Mouse (Mus musculus) heart, postnatal 4 days (tissue): Measurements from ENCODE around the gene Olfr1122. TPM values are rescaled to one million over a fixed set of nuclear protein-coding genes. Genes with fewer than 3 reads are reported as not detected.
"Not testable (repeated sequence)": the region's sequence is repeated elsewhere in the genome, so short reads cannot be mapped to it uniquely, and the experiment has no call there.

Source experiments
- DNase-seq: peaks from one replicate; pipeline ENCODE4 v3.0.0; 2021
- total RNA-seq, 2 experiments: library from RNA; stranded (reverse); gene quantifications; 2 replicates each; pipeline ENCODE4 v1.2.3; 2021

Olfr1122 gene
- under 1 TPM in 1 of 2 experiments, not detected in 1; 0.05 TPM for total RNA-seq

DNA sequence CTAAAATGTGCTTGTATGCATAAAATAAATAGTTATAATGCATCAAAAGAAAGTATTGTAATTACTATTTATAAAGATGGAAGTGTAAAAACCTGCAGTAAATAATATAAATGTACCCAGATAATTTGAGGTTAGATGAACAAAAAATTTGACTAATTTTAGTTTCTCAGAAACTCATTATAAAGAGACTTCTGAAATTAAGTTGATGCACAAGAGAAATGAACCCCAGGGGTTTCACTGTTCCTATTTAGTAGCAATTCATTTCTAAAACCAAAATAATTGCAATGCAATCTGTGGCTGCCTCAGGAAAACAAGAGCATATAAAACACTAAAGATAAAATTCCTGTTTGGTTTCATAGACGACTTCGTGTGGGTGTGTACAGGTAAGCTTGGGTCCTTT, at the start of gene Olfr1122:
Olfr1122 (plus strand) TSS at position 301 of the 400 bp plus-strand sequence.
- DNase-seq: no peak

DNA sequence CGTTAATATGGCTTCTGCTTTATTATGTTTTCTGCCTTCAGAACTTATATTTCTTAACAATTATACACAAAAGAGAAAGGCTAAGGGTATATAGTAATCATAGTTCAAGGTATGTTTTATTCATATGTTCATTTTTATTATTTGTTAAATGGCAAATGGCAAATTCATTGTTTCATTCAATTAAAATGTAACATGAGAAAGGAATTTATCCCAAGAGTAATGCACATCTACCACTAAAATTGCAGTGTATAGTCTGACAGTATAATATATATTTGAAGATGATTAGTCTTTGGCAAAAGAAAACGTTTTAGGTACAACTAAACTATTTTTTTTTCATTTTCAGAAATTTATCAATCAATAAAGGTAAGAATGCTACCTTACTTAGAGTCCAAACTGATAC, 31.1 kb upstream of the Olfr1122 start, which contains the start of gene Olfr1120:
Olfr1120 (plus strand) TSS at position 301 of the 400 bp plus-strand sequence.
- no peak for DNase-seq

DNA sequence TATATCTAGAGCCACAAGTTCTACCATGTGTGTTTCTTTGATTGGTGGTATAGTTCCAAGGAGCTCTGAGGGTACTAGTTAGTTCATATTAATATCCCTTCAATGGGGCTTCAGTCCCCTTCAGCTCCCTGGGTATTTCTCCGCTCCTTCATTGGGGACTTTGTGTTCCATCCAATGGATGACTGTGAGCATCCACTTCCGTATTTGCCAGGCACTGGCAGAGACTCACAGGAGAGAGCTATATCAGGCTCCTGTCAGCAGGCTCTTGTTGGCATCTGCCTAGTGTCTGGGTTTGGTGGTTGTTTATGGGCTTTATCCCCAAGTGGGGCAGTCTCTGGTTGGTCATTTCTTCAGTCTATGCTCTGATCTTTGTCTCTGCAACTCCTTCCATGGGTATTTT, 25.5 kb upstream of the Olfr1122 start:
- not testable (repeated sequence) for DNase-seq

DNA sequence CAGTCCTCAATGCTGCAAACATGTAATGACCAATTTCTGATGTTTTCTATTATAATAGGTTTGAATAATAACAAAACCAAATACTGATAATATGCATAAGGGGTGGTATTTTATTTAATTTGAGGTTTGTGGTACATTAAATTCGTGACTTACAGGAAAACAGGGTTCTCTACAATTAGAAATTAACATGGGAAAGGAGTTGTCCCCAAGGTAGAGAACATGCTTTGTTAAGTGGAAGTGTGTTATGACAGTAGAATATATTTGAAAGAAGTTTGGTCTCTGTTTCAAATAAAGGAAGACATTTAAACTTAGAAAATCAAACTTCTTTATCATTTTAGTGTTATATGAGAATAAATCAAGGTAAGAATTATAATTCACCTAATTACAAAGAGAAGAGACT, 16.1 kb upstream of the Olfr1122 start, which contains the start of gene Olfr1121:
Olfr1121 (plus strand) TSS at position 301 of the 400 bp plus-strand sequence.
- no peak for DNase-seq

DNA sequence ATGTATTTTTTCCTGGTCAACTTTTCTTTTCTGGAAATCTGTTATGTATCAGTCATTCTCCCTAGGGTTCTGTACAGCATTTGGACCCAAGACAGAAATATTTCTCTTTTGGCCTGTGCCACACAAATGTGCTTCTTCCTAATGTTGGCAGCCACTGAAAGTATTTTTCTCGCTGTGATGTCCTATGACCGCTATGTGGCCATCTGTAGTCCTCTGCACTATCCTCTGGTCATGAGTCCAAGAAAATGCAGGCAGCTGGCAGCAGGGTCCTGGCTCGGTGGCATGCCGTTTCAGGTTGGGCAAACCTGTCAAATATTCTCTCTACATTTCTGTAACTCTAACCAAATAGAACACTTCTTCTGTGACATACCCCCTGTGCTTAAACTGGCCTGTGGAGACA, 13.9 kb upstream of the Olfr1122 start:
- no peak for DNase-seq

DNA sequence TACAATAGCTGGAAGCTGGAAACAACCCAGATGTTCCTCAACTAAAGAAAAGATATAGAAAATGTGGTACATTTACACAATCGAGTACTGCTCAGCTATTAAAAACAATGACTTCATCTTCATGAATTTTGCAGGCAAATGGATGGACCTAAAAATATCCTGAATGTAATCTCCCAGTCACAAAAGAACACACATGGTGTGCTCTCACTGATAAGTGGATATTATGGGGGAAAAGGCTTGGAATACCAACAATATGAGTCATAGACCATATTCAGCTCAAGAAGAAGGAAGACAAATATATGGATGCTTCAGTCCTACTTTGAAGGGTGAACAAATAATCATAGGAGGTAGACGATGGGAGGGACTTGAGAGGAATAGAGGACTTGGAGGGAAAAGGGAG, 1.7 kb upstream of the Olfr1122 start:
- no peak for DNase-seq

DNA sequence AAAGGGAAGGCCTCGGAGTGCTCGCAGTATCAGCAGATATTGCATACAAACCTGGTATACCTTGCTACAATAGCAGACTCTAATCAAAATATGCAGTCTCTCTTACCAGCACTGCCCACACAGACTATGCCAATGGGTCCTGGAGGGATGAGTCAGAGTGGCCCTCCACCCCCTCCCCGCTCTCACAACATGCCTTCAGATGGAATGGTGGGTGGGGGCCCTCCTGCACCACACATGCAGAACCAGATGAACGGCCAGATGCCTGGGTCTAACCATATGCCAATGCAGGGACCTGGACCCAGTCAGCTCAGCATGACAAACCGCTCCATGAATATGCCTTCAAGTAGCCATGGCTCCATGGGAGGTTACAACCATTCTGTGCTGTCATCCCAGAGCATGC, 8.0 kb downstream of the Olfr1122 start:
- DNase-seq: not testable (repeated sequence)

DNA sequence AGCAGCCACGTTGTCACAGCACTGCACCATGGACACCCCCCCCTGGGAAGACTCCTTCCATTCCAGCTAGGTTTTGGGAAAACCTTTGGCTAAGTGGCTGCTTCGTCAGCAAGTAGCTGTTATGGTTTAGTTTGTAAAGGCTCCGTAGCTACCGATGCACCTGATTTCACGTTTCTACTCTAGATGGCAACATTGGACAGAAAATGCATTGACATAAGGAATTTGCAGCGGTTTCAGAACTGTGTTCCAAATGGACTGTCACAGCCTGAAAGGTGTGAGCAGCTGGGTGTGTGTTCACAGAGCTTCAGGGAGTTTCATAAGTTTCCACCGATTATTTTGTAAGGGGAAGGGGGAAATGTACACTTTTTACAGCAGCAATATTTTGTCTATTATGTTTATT, 9.0 kb downstream of the Olfr1122 start:
- not testable (repeated sequence) for DNase-seq

DNA sequence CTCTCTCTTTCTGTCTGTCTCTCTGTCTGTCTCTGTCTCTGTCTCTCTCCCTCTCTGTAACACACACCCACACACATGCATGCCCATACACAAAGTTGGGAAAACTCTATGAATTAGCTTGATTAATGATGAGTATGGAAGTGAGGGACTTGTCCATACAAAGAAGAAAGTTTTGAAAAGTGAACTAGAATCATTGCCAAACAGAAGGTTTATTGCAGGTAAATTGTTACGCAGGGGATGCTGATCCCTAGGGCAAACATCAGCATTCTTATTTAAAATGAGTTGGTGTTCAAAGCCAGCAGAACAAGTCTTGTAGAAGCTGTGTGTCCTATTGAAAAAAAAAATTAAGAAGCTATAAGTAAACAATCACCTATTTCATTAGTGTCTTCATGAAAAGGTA, 30.7 kb downstream of the Olfr1122 start, which contains the start of gene Olfr1123:
Olfr1123 (plus strand) TSS at position 301 of the 400 bp plus-strand sequence.
- no peak for DNase-seq

DNA sequence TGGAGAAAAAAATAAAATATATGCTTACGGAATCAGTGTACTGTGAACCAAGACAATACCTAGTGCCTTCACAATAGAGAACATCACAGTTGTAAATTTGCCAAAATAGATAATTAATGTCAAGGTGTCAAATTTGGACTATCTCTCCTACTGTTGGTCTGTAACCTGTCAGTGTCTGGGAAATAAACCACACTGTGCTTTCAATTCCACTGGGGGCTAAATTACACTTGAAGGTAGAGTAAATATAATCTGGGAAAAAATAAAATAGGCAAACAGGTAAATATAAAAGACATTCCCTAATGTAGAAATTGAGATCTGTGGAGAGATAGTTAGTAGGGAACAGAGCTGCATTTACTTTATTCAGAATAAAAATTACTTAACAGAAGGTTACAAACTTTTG, 44.3 kb downstream of the Olfr1122 start, which contains the start of gene Olfr1124:
Olfr1124 (plus strand) TSS at position 301 of the 400 bp plus-strand sequence.
- no peak for DNase-seq

DNA sequence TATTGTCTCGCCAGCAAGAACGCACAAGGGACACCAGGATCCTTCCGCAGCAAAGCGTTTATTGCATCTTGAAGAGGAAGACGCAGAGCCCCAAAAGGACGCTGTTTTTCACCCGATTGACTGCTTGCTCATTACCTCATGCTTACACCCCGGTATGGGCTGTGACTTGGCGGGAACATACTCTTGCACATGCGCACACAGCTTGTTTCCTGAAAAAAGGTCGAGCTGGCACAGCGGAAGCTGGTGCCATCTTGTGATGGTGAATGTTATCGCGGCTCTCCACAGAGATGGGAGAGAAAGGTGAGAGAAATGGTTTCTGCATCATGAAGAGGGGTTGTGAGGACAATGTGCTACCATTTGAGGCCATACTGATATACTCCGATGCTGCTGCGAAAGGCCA, 52.1 kb downstream of the Olfr1122 start:
- no peak for DNase-seq

Other genes with a start within 250 kb of the Olfr1122 start
- not detected for gene Olfr1110, start 245.5 kb upstream of the Olfr1122 start, total RNA-seq
- gene Olfr1111, start 233.2 kb upstream of the Olfr1122 start, total RNA-seq: not detected
- gene Olfr1112, start 198.1 kb upstream of the Olfr1122 start, total RNA-seq: not detected
- not detected for gene Olfr1113, start 176.9 kb upstream of the Olfr1122 start, total RNA-seq
- not detected for gene Olfr1115, start 137.8 kb upstream of the Olfr1122 start, total RNA-seq
- gene Olfr1116, start 118.3 kb upstream of the Olfr1122 start, total RNA-seq: not detected
- gene Olfr1118, start 78.3 kb upstream of the Olfr1122 start, total RNA-seq: not detected
- not detected for gene Olfr1120, start 31.0 kb upstream of the Olfr1122 start, total RNA-seq
- not detected for gene Olfr1121, start 16.0 kb upstream of the Olfr1122 start, total RNA-seq
- gene Olfr1123, start 30.8 kb downstream of the Olfr1122 start, total RNA-seq: not detected
- gene Olfr1124, start 44.4 kb downstream of the Olfr1122 start, total RNA-seq: not detected
- gene Olfr1126, start 68.1 kb downstream of the Olfr1122 start, total RNA-seq: not detected
- gene Pramel7, start 111.2 kb downstream of the Olfr1122 start, total RNA-seq: not detected
- not detected for gene Pramel6, start 120.7 kb downstream of the Olfr1122 start, total RNA-seq
- not detected for gene Olfr153, start 145.9 kb downstream of the Olfr1122 start, total RNA-seq
- not detected for gene Olfr1128, start 159.7 kb downstream of the Olfr1122 start, total RNA-seq
- gene Olfr1129, start 188.1 kb downstream of the Olfr1122 start, total RNA-seq: not detected
- gene Olfr1130, start 220.4 kb downstream of the Olfr1122 start, total RNA-seq: not detected
- not detected for gene Olfr1131, start 241.3 kb downstream of the Olfr1122 start, total RNA-seq